Mouse (Mus musculus): Measurements from ENCODE around the gene Rbm20.

GRCm38 (mm10) chr19:53815714-53816113, 138.6 kb downstream of the Rbm20 start:
- TF ChIP-seq CTCF (IDR thresholded peaks at IDR 0.05; ENCODE audit: low read depth): no peak
- no peak for TF ChIP-seq EP300 (optimal IDR thresholded peaks at IDR 0.05)

All from stomach, postnatal 0 days (tissue).